Mouse (Mus musculus): ENCODE measurements at regions not wholly inside any gene's neighbourhood (a gene's known extent, or its start where the extent isn't known, plus 50 kb on each side); places are given as distances from the start of the nearest gene placed in this dataset.
A peak's percentile ranks its signal among the peaks of the same experiment; 100 is the strongest.

- no peak for DNase-seq (ENCODE audit: extremely low spot score in 1 of 2, low spot score in 1 of 2)
Observed at GRCm38 (mm10) chr16:93041887-93042286, 215.9 kb upstream of the Runx1 start.

- DNase-seq (ENCODE audit: extremely low spot score in 1 of 2, low spot score in 1 of 2), result no peak
Observed at GRCm38 (mm10) chr16:93041399-93041798, 215.4 kb upstream of the Runx1 start.

- DNase-seq (ENCODE audit: extremely low spot score in 1 of 2, low spot score in 1 of 2), result no peak
Observed at GRCm38 (mm10) chr16:93035626-93036025, 209.7 kb upstream of the Runx1 start.

DNA sequence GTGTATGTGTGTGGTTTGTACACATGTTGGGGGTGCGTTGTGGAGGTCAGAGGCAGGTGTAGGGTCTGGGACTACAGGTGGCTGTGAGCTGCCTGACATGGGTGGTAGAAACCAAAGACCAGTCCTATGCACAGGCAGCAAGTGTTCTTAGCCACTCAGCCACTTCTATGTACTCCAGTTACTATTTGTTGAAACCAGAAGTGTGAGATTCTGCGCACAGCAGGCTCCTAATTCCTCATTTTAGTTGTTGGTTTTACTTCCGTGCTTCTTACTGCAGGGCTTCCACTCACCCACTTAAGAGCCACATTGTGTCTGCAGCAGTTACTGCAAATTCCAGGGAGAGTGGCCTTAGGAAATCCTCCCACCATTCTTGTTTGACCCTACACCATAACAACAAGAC lies 208.0 kb upstream of the Runx1 start:
- DNase-seq (ENCODE audit: extremely low spot score in 1 of 2, low spot score in 1 of 2), result no peak

- DNase-seq (ENCODE audit: extremely low spot score in 1 of 2, low spot score in 1 of 2), result no peak
Observed at GRCm38 (mm10) chr16:93031624-93032023, 205.7 kb upstream of the Runx1 start.

DNA sequence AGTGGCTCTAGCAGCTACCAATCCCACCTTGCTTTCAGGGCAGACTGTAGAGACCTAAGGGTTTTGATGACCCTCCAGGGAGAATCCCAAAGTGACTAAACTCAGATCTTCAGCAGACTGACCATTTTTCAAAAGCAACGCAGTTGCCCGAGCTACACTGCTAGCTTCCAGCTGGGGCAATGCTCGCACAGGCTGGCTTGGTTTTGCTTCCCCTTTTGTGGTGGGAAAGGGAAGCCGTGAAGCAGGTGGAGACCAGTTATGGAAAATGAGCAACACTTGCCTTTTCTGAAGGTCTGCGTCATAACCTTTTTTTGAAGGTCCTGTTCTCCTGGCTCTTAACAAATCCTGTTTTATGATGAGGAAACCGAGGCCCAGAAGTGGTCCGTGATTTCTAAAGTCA lies 202.7 kb upstream of the Runx1 start:
- DNase-seq (ENCODE audit: extremely low spot score in 1 of 2, low spot score in 1 of 2), result no peak

DNA sequence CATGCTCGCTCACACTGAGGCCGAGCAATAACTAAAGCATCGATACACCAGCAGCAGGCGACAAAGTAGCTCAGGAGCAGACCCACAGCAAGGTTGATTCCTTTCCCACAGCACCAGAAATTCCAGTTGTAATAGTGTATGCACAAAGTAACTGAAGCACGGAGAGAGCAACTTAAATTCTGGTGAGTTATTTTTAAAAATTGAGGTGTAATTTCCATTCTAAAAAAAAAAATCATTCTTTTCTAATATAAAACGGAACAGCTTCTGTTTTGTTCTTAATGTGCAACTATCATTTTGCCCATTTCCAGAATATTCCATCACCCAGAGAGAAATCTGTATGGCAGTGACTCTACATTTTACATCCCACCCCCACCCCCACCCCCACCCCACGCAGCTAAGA lies 202.1 kb upstream of the Runx1 start:
- no peak for DNase-seq (ENCODE audit: extremely low spot score in 1 of 2, low spot score in 1 of 2)

DNA sequence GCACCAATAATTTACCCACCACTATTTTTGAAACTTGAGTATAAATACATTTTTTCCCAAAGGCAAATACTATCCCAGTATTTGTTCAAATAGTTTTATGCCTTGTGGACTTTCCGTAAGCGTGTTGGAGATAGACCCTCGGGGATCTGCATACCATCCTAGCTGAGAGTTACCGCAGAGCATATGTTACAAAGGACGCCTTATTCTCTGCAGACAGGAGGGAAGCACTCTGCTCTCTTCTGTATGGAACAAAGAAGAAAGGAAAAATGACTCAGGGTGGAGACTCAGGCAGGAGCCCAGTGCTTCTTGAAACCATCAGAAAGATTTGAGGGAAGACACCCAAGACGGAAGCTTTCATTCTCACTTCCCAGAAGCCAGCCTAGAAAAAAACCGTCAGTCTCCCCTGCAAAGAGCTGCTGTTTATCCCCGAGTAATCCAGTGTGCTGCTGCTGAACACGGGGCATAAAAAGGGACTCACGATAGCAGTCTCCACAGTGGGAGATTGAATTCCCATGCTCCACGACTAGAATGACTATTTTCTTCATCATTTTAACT lies 200.2 kb upstream of the Runx1 start:
- no peak for DNase-seq (ENCODE audit: extremely low spot score in 1 of 2, low spot score in 1 of 2)

GRCm38 (mm10) chr16:93019800-93020555 lies 194.0 kb upstream of the Runx1 start:
- DNase-seq (ENCODE audit: extremely low spot score in 1 of 2, low spot score in 1 of 2), result no peak

DNA sequence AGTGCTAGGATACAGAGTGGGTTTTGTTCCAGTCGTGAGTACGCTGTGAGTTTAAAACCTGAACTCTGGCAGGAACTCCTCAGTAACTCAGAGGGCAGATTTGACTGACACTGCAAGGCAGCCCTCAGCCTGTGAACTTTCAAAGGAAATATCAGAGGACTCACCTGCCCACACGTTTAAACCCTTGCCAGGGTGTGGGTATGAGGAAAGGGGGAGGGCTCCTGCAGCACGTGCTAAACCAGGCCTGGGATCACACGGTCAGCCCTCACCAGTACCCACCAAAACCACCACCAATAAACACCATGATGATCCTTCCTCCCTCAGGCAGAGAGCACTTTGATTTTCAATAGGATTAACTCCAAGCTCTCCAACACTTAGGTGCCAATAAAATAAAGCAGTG lies 192.8 kb upstream of the Runx1 start:
- no peak for DNase-seq (ENCODE audit: extremely low spot score in 1 of 2, low spot score in 1 of 2)

DNA sequence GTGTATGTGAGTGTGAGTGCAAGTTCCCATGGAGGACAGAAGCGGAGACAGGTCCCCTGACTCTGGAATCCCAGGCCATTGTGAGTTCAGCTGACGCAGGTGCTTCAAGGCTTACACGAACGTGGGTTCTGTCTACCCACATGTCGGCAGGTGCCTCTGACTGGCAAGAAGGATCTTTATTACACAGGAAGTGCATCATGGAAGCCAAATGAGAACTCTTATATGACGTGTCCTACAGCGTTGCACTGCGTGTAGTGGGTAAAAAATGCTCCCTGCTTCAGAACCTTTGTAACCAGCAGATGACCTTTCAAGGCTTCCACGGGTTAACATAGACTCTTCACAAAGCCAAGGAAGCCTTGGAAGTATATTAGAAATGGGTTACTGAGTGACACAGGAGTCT lies 191.1 kb upstream of the Runx1 start:
- no peak for DNase-seq (ENCODE audit: extremely low spot score in 1 of 2, low spot score in 1 of 2)

GRCm38 (mm10) chr16:93015636-93016035 lies 189.7 kb upstream of the Runx1 start:
- DNase-seq (ENCODE audit: extremely low spot score in 1 of 2, low spot score in 1 of 2), result no peak

DNA sequence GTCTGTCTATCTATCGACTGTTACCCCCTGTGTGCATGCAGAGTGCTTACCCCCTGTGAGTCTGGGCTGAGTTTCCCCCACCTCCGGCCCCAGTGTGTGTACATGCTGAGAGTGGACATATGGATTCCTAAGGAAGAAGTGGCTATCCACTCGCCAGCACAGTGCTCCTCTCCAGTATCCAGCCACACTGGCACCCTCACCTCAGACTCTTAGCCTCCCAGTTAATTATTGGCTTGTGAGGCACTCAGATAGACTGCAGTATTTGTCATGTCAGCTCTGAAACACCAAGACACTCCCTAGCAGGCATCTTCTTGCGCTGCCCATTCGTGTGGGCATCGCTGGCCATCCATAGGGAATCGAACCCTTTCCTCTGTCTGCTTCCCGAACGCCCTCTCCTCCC lies 189.0 kb upstream of the Runx1 start:
- DNase-seq (ENCODE audit: extremely low spot score in 1 of 2, low spot score in 1 of 2), result no peak

DNA sequence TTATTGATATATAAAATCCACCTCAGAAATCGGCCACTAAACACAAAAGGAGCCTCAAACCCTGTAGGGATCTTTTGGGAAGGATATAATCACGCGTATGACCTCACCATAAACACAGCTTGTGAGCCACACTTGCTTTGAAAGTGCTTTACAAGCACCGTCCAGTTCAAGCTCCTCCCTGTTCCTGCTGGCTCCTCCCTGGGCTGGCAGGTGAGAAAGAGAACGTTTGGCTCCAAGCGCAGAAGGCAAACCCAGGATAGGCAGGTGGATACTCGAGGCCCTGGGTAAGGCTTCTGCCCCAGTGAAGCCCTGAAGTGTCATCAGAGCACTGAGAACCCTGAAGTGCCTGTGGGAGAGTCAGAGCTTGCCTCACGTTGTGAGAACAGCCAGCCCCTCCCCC lies 187.9 kb upstream of the Runx1 start:
- no peak for DNase-seq (ENCODE audit: extremely low spot score in 1 of 2, low spot score in 1 of 2)

DNA sequence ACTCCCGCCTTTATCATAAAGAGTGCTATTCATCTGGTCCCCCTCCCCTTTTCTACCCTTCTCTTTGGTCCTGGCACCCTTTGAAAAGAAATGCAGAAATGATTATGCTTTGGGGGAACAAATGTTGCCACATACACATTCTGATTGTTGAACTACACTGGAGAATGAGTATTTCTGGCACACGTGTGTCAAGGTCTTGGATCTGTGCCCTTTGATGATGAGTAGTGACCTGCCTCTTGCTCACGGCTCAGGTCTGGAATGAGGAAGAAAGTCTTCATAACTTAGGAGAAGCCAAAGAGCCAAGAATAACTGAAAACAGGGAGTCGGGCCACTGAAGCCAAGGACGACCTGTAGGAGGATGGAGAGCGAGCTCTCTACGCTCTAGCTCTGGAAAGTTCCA lies 187.3 kb upstream of the Runx1 start:
- DNase-seq (ENCODE audit: extremely low spot score in 1 of 2, low spot score in 1 of 2), result no peak

- no peak for DNase-seq (ENCODE audit: extremely low spot score in 1 of 2, low spot score in 1 of 2)
Observed at GRCm38 (mm10) chr16:93011474-93011873, 185.5 kb upstream of the Runx1 start.

DNA sequence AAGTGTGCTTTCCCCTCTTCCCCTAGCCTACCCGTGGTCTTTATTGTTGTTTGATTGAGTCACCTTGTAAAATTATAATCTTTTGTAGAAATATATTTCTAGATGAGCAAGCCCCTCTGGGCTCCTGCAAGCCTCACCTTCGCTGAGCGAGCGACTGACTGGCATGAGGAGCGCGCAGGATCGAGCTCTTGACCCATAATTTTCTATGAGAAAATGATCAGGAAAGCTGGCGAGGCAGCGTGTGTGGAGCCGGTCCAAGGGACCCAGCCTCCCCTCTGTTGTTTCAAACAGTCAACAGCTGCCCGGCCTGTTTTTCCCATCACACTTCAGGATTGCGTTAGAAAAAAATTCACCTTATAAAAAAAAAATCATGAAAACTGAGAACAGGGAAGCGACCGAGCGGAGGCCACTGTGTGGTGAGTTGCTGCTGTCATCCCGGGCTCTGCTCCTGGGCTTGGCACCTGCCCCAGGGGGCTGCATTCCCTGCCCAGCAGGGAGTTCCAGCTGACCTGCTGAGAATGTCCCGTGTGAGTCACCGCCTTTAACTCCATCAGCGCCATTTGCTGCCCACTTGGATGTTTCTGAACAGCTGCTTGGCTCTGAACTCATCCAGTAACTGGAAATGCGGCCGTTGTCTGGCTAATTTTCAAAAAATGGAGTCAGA lies 180.5 kb upstream of the Runx1 start:
- DNase-seq (ENCODE audit: extremely low spot score in 1 of 2, low spot score in 1 of 2), result no peak

- no peak for DNase-seq (ENCODE audit: extremely low spot score in 1 of 2, low spot score in 1 of 2)
Observed at GRCm38 (mm10) chr16:93005470-93005869, 179.5 kb upstream of the Runx1 start.

- DNase-seq (ENCODE audit: extremely low spot score in 1 of 2, low spot score in 1 of 2), result no peak
Observed at GRCm38 (mm10) chr16:93003830-93004229, 177.9 kb upstream of the Runx1 start.

DNA sequence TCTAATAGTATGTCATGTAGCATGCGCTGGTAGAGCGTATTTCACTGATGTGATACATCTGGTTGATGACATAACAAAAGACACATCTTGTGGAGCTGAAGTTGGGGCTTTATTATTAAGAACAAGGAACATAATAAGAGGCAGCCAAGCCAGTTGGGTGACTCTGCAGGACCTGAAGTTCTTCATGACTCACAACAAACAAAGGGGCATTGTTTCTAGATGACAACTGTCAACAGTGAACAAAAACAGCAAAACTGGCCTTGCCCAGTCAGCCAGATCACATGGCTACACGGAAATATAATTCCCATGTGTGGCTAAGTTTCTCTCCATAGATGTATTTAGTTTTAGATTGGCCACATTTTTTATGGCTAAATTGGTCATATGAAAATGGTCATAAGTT lies 172.7 kb upstream of the Runx1 start:
- no peak for DNase-seq (ENCODE audit: extremely low spot score in 1 of 2, low spot score in 1 of 2)

DNA sequence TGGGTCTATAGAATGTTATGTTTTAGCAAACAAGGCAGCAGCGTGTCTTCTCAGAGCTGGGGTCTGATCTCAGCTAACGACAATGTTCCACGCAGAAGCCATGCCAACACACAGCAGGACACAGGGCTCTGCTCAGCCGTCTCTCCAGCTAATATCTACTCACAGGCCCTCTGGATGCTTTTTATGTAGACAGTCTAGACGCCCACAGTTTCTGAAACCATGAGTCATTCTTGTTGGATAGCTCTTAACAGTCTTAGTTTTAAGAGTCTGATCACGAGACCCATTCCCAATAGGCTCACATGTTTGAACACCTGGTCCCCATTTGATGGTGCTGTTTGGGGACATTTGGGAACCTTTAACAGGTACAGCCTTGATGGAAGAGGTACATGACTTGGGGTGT lies 171.7 kb upstream of the Runx1 start:
- peak; percentile 2 to 58 for DNase-seq (ENCODE audit: extremely low spot score in 1 of 2, low spot score in 1 of 2)

- no peak for DNase-seq (ENCODE audit: extremely low spot score in 1 of 2, low spot score in 1 of 2)
Observed at GRCm38 (mm10) chr16:92995993-92996350, 170.0 kb upstream of the Runx1 start.
